Mouse (Mus musculus) intestine, embryonic 14.5 days (tissue): ENCODE measurements around the gene Gm9887. TPM values are rescaled to one million over a fixed set of nuclear protein-coding genes. Genes with fewer than 3 reads are reported as not detected.
"Not testable (repeated sequence)": the region's sequence is repeated elsewhere in the genome, so short reads cannot be mapped to it uniquely, and the experiment has no call there.

Source experiments
- ATAC-seq: fragments of 200-750 bp; cut with Nextera tagmentation; replicated peaks from 2 replicates; pipeline ENCODE4 v1.8.0; 2017; ENCODE audit warnings: low read depth, moderate number of reproducible peaks, moderate TSS enrichment, moderate library complexity; ENCODE audit not compliant: low FRiP score, low TSS enrichment
- DNase-seq: peaks from one replicate; pipeline ENCODE4 v3.0.0-alpha.2; 2018; ENCODE audit warnings: low spot score
- H3K27ac ChIP-seq: fragments of 300-500 bp; sonication (generic); 2 replicates; pipeline ENCODE4 v1.5.1; 2014; ENCODE audit warnings: low read depth, mild to moderate bottlenecking, control low read depth
- H3K27me3 ChIP-seq: fragments of 300-500 bp; sonication (generic); replicated peaks from 2 replicates; pipeline ENCODE4 v1.6.1; 2014; ENCODE audit warnings: low read length, control low read depth; ENCODE audit not compliant: control insufficient read depth, insufficient read depth
- H3K36me3 ChIP-seq: fragments of 300-500 bp; sonication (generic); 2 replicates; pipeline ENCODE4 v1.6.1; 2014; ENCODE audit warnings: low read length, control low read depth; ENCODE audit not compliant: control insufficient read depth, insufficient read depth
- H3K4me1 ChIP-seq: fragments of 300-500 bp; sonication (generic); replicated peaks from 2 replicates; pipeline ENCODE4 v1.6.1; 2014; ENCODE audit warnings: low read length, control low read depth, mixed read lengths; ENCODE audit not compliant: control insufficient read depth, insufficient read depth
- H3K4me2 ChIP-seq: fragments of 300-500 bp; sonication (generic); 2 replicates; pipeline ENCODE4 v1.6.1; 2014; ENCODE audit warnings: low read length
- H3K4me3 ChIP-seq: fragments of 300-500 bp; sonication (generic); 2 replicates; pipeline ENCODE4 v1.5.1; 2014; ENCODE audit warnings: low read depth, low read length, control low read depth, mixed read lengths
- H3K9ac ChIP-seq: fragments of 300-500 bp; sonication (generic); 2 replicates; pipeline ENCODE4 v1.6.1; 2014; ENCODE audit warnings: mild to moderate bottlenecking, low read length
- H3K9me3 ChIP-seq: fragments of 300-500 bp; sonication (generic); 2 replicates; pipeline ENCODE4 v1.6.1; 2016; ENCODE audit warnings: low read length, control low read depth; ENCODE audit not compliant: control insufficient read depth
- WGBS: fragments of 180-500 bp; shearing (Covaris S2); extraction: QIAGEN DNeasy Blood & Tissue Kit; methylation state at CpG from one replicate; pipeline ENCODE4 v1.1.7; 2014; 5-methylcytosine and 5-hydroxymethylcytosine counted together
- polyA plus RNA-seq: library from polyadenylated mRNA; unstranded; fragments of >200 nt; fragmentation: Nextera tagmentation; extraction: Ambion mirVana; gene quantifications from 2 replicates; pipeline ENCODE4 v1.2.1, GENCODE M21; 2014

Gene Gm9887
- polyA plus RNA-seq, 1 experiment from 2014 or later, result 1.5 TPM

DNA sequence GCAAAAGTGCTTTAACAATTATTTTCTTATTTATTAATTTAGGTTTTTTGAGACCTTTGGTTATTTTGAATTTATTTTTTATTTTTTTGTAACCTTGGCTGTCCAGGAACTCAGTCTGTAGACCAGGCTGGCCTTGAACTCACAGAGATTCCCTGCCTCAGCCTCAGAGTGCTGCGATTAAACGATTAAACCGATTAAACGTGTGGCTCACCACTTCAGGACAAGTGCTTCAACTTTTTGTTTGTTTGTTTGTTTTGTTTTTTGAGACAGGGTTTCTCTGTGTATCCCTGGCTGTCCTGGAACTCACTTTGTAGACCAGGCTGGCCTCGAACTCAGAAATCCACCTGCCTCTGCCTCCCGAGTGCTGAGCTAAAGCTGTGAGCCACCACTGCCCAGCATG is 5.4 kb upstream of the Gm9887 start:
- not testable (repeated sequence) for DNase-seq, H3K4me2 ChIP-seq, H3K27ac ChIP-seq, H3K4me3 ChIP-seq, H3K9me3 ChIP-seq, H3K9ac ChIP-seq, ATAC-seq, H3K27me3 ChIP-seq
- 92% methylated on average over 6 of the region's 6 CpGs for WGBS
- Histone ChIP-seq H3K36me3 (peaks cover 30% of the 10 kb centered on the region), H3K4me1 (peaks cover 22% of the 10 kb centered on the region)

DNA sequence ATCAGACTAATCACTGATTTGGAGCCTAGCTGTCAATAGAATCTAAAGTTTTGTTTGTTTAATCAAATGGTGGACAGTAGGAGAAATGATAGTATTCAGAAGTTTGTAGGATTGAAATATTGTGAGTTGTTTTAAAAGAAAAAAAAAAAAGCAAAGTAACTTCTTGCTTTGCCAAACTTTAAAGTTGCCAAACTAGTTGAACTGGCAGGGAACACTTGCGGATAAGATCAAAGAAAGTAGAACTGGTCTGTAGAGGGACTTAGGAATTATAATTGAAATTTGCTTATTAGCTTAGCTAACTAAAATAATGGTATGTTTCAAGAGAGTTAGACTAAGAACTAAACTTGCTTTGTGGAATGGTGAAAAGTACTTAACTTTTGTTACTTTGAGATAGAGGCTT is 4.9 kb upstream of the Gm9887 start:
- Histone ChIP-seq H3K4me3 (no peak overlapping the region), H3K27me3 (no peaks in the 10 kb centered on the region), H3K9ac (no peak overlapping the region), H3K4me2 (no peak overlapping the region), H3K36me3 (peaks cover 30% of the 10 kb centered on the region), H3K9me3 (no peaks in the 10 kb centered on the region), H3K27ac (no peak overlapping the region), H3K4me1 (peaks cover 22% of the 10 kb centered on the region)
- no peak for DNase-seq
- no peak for ATAC-seq
- WGBS, result 84% methylated on average over 1 of the region's 1 CpGs

DNA sequence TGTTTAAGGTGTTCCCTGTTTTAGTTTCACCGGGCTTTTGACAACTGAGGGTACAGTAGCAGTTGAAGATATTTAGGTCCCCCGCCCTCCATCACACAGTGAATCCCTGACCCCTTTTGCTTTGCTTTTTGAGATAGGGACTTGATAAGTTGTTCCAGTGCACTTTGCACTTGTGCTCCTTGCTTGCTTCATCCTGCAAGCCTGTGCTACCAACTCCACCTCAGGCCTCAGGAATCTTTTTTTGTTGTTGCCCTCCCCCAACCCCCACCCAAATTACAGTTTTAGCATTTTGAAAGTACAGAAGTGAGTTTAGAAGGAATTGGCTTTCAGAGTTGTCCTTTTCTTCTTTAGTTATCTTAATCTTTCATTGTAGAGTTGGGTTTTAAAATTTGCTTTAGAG is 3.9 kb upstream of the Gm9887 start:
- H3K4me2 ChIP-seq, result no peak overlapping the region

DNA sequence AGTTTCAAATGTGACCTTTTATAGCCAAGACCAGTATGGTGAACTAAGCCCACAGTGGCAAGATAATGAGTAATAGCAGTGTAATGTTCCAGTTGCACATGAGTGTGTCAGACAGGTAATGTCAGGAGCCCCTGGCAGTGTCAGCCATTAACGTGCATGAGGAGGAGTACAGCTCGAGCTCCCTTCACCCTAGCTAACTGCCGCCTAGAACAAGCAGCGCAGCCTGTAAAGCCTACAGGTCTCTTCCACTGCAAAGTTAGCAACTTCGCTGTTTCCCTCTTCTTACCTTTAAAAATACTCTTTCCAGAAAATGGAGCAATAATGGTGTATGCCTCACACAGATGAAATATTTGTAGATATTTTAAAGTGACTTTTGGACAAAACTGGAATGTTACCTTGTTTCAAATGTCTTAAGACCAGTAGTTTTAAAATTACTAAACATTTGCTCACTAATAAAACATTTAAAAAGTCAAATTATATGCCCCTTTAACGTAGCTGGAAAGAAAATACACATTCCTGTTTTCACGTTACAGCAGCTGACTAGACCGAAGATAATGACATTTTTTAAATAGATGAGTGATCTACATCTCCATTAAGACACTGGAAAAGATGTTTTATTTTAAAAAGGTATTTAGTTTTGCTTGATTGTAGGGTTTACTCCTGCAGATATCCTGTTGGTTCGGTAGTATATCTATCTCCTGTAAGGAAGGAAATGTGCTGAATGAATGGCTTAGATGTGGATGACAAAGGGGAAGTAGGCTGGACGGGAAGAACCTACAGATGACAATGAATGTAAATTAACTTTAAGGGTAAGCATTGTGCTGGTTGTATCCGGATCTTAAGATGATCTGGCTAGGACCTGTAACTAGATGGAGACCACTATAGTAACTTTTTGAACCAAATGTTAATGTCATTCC is 1.9 kb upstream of the Gm9887 start:
- ATAC-seq (no peak), DNase-seq (peak; percentile 57)
- Histone ChIP-seq H3K27ac (no peak overlapping the region), H3K4me2 (peak overlapping the region; percentile 94), H3K4me1 (peaks cover 26% of the 10 kb centered on the region), H3K9me3 (no peaks in the 10 kb centered on the region), H3K4me3 (peak overlapping the region; percentile 99), H3K9ac (peak overlapping the region; percentile 96), H3K36me3 (peaks cover 30% of the 10 kb centered on the region), H3K27me3 (no peaks in the 10 kb centered on the region)
- 36% methylated on average over 11 of the region's 11 CpGs for WGBS

More for the DNA sequence above, 3.9 kb upstream of the Gm9887 start:
- Histone ChIP-seq H3K27me3 (no peaks in the 10 kb centered on the region), H3K4me1 (peaks cover 22% of the 10 kb centered on the region), H3K36me3 (peaks cover 30% of the 10 kb centered on the region), H3K9me3 (no peaks in the 10 kb centered on the region), H3K27ac (no peak overlapping the region), H3K9ac (no peak overlapping the region), H3K4me3 (no peak overlapping the region)
- DNase-seq, result no peak
- ATAC-seq, result no peak
- 83% methylated on average over 2 of the region's 2 CpGs for WGBS

DNA sequence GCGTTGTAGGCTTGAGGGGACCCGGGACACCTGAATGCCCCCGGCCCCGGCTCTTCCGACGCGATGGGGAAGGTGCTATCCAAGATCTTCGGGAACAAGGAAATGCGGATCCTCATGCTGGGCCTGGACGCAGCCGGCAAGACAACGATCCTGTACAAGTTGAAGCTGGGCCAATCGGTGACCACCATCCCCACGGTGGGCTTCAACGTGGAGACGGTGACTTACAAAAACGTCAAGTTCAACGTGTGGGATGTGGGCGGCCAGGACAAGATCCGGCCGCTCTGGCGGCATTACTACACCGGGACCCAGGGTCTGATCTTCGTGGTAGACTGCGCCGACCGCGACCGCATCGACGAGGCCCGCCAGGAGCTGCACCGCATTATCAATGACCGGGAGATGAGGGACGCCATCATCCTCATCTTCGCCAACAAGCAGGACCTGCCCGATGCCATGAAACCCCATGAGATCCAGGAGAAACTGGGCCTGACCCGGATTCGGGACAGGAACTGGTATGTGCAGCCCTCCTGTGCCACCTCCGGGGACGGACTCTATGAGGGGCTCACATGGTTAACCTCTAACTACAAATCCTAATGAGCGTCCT is 573 bp upstream of the Gm9887 start:
- Histone ChIP-seq H3K4me1 (peaks cover 26% of the 10 kb centered on the region), H3K9me3 (no peaks in the 10 kb centered on the region), H3K4me2 (peak overlapping the region; percentile 94), H3K9ac (peak overlapping the region; percentile 96), H3K36me3 (peaks cover 22% of the 10 kb centered on the region), H3K27ac (peak overlapping the region; percentile 83), H3K4me3 (peak overlapping the region; percentile 99), H3K27me3 (no peaks in the 10 kb centered on the region)
- WGBS, result under 1% methylated on average over 42 of the region's 42 CpGs
- DNase-seq, result peak; percentile 72
- no peak; the same call in 1 of the 2 replicates for ATAC-seq

DNA sequence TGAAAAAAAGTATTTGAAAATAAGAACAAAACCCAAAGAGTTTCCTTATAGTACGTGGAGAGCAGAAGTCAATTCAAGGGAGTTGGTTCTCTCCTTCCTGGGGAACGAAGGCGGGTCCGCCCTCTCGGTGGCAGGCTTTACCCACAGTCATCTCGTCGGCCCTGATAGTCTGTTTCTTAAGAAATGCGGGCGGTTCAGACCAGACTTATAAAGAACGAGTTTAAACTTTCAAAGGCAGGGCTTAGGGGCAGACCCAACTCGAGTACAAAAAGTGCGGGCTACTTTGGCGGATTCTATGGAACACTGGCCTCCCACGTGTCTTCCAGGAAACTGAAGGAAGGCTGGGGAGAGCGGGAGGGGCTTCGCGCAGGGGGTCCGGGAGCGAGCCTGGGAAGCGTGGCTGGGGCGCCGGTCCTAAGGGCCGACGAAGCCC is 821 bp downstream of the Gm9887 start:
- H3K27me3 ChIP-seq, result no peaks in the 10 kb centered on the region
- peaks cover 26% of the 10 kb centered on the region for H3K4me1 ChIP-seq
- peaks cover 21% of the 10 kb centered on the region for H3K36me3 ChIP-seq
- WGBS, result under 1% methylated on average over 24 of the region's 24 CpGs
- H3K4me3 ChIP-seq, result peak overlapping the region; percentile 99
- peak overlapping the region; percentile 96 for H3K9ac ChIP-seq
- H3K27ac ChIP-seq, result peak overlapping the region; percentile 83
- peak overlapping the region; percentile 94 for H3K4me2 ChIP-seq
- DNase-seq (no peak), ATAC-seq (peak; percentile 84)
- no peaks in the 10 kb centered on the region for H3K9me3 ChIP-seq

DNA sequence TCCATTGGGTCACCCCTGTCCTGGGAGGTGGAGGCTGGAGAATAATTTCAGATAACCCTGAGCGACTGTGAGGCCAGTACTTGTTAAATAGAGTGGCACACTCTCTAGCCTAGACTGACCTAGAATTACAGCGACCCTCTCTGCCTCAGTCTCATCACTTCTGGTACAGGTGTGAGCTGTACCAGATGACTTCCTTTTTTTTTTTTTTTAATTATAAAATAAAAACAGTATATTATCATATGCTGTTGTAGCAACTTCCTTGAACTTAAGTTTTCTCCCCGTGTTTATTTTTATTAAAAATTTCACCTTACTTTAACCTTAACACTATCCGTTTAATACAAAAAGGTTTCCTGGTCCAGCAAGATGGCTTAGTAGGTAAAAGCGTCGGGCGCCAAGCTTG is 1.3 kb downstream of the Gm9887 start:
- Histone ChIP-seq H3K4me3 (peak overlapping the region; percentile 99), H3K36me3 (peaks cover 21% of the 10 kb centered on the region), H3K4me2 (peak overlapping the region; percentile 94), H3K4me1 (peaks cover 23% of the 10 kb centered on the region), H3K27me3 (no peaks in the 10 kb centered on the region), H3K9me3 (no peaks in the 10 kb centered on the region), H3K9ac (peak overlapping the region; percentile 96), H3K27ac (peak overlapping the region; percentile 83)
- ATAC-seq, result no peak
- DNase-seq, result no peak
- 12% methylated on average over 7 of the region's 7 CpGs for WGBS

DNA sequence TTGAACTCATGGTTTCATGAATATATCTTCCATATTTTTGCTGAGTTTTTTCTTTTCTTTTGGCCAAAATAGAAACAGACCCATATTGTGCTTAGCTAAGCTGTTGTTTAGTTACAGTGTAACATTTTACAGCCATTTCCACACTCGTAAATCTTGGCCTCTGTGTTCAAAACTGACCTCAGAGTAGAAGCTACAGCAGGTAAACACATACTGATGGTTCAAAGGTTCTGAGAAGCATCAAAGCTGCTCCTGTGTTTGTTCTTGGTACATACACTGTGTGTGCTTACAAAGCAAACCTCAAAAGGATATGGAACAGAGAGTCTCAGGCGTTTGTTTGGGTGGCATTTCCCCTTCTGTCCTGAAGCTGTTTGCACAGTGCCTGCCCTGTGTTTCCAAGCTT is 4.7 kb downstream of the Gm9887 start:
- Histone ChIP-seq H3K9me3 (no peaks in the 10 kb centered on the region), H3K27me3 (no peaks in the 10 kb centered on the region), H3K27ac (no peak overlapping the region), H3K4me3 (no peak overlapping the region), H3K4me1 (peaks cover 14% of the 10 kb centered on the region; the same call in 1 of the 2 replicates), H3K4me2 (no peak overlapping the region), H3K36me3 (no peaks in the 10 kb centered on the region), H3K9ac (no peak overlapping the region)
- 44% methylated on average over 2 of the region's 2 CpGs for WGBS
- no peak for ATAC-seq
- DNase-seq, result no peak
